18 mouse cellular contexts compared by ENCODE assay signal in the genomic region with DNA sequence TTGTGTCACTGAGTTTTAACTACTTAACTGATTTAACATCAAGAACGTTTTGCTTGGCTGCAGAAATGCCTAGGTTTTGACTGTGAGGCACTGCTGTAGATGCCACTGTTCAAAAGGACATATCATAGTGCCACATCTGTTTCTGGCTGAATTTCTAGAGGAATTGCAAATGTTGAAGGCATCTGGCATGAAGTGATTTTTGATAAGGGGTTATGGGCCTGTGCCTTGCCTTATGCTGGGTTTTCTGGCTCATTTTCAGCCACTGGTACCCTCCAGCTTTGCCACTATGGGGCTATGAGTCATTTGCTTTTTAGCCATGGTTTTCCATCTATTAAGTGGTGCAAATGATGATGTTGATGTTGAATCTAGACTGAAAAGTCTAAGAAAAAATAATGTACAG.
"Had no signal": no experiment of that assay in that cellular context is flagged by ENCODE, and none has a peak within 500 bp of the region (broad histone marks: within the 10 kb centered on the region; RNA-seq: fewer than 3 reads in every experiment).

No protein-coding gene starts in this region.

- H3K9me3 ChIP-seq: megakaryocyte, embryonic 14.5 days; midbrain, embryonic 13.5 days; midbrain, embryonic 15.5 days; neural tube, embryonic 13.5 days; neural tube, embryonic 15.5 days had no signal

- ATAC-seq: midbrain, embryonic 13.5 days; midbrain, embryonic 15.5 days had no signal

- H3K4me1 ChIP-seq: megakaryocyte, embryonic 14.5 days had no signal

- H3K27me3 ChIP-seq: megakaryocyte, embryonic 14.5 days; midbrain, embryonic 13.5 days; midbrain, embryonic 15.5 days; neural tube, embryonic 13.5 days; neural tube, embryonic 15.5 days had no signal

- H3K9ac ChIP-seq: lung, embryonic 14.5 days; midbrain, embryonic 13.5 days; midbrain, embryonic 15.5 days; neural tube, embryonic 13.5 days; neural tube, embryonic 15.5 days had no signal

- H3K36me3 ChIP-seq: midbrain, embryonic 13.5 days; midbrain, embryonic 15.5 days; neural tube, embryonic 13.5 days; neural tube, embryonic 15.5 days had no signal

- H3K4me3 ChIP-seq: megakaryocyte, embryonic 14.5 days; midbrain, embryonic 13.5 days; midbrain, embryonic 15.5 days; neural tube, embryonic 13.5 days; neural tube, embryonic 15.5 days had no signal

- DNase-seq: lung, adult 18-20 months; lung, embryonic 14.5 days; lung, postnatal 10 days; lung, postnatal 4 days; retina, postnatal 1 day; right cerebral cortex, adult 18-20 months; right cerebral cortex, postnatal 25 days; right cerebral cortex, postnatal 4 days; spleen, adult 18-20 months; thymus, adult 18-20 months; thymus, postnatal 14 days; thymus, postnatal 36 days had no signal

- H3K4me2 ChIP-seq: lung, embryonic 14.5 days; midbrain, embryonic 11.5 days; midbrain, embryonic 13.5 days; midbrain, embryonic 15.5 days; neural tube, embryonic 13.5 days; neural tube, embryonic 15.5 days had no signal

- H3K27ac ChIP-seq: midbrain, embryonic 13.5 days; midbrain, embryonic 15.5 days; neural tube, embryonic 13.5 days; neural tube, embryonic 15.5 days had no signal
